Mouse (Mus musculus) thymus, postnatal 25 days (tissue): ENCODE data around the gene Ly6g6c.
A peak's percentile ranks its signal among the peaks of the same experiment; 100 is the strongest.

Experiments
- DNase-seq: peaks from one replicate; pipeline ENCODE4 v3.0.0; 2022

Gene Ly6g6c

DNA sequence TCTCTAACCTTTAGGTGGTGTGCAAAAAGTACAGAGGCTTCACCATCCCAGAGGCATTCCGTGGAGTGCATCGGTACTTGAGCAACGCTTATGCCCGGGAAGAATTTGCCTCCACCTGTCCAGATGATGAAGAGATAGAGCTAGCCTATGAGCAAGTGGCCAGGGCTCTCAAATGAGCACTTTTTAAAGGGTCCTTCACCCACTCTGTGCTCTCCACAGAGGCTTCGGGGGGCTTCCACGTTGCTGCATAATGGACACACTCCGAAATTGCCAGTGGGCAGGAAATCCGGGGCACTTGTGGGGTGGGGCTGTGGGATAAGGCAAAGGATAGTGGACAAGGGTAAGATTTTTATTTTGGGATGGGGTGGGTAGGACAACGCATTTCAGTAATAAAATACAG, 6.9 kb upstream of the Ly6g6c start:
- no peak for DNase-seq

- peak; percentile 93 for DNase-seq
These were observed 6.0 kb upstream of the Ly6g6c start, which contains the start of gene Ddah2 for GRCm38 (mm10) chr17:35058911-35059892. TSS of gene Ddah2 (plus strand) at chr17:35059035.

- no peak for DNase-seq
These were observed 5.1 kb upstream of the Ly6g6c start for GRCm38 (mm10) chr17:35060071-35060470.

GRCm38 (mm10) chr17:35060737-35061297, 4.4 kb upstream of the Ly6g6c start:
- DNase-seq: no peak

DNA sequence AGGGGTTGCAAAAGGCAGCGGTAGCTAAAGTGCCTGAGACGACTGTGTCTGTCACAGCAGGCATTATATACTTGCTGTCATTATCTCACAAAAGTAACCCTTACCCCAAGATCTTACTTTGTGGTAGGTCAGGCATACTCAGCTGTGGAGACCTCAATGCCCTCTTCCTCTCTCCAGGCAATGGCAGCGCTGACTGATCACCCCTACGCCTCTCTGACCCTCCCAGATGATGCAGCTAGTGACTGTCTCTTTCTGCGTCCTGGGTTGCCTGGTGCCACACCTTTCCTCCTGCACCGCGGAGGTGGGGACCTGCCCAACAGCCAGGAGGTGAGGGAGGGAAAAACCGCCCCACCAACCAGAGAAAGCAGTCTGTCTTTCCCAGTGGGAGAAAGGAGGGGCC, 3.9 kb upstream of the Ly6g6c start:
- no peak for DNase-seq

- no peak for DNase-seq
These were observed 1.7 kb upstream of the Ly6g6c start for GRCm38 (mm10) chr17:35063466-35063865.

DNA sequence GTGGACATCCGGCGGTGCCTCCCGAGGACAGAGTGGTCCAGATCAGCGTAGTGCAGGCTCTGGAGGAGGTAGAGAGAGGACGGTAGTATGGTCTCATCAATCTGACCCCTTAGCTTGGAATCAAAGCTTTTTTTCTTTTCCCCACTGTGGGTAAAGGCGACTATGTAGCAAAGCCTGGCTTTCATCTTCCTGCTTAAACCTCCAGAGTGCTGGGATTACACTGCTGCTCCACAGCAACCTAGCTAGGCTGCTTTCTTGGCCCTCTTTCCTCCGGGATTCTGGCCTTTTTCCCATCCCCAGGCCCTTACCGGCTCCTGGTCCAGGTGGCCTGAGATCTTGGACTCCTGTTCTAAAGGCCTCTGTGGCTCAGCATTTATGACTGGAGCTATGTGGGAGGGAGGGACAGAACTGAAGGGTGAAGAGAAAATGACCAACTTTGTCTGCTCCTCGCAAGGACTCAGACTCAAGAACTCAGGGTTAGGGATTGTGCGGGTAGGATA, 760 bp upstream of the Ly6g6c start:
- DNase-seq: no peak

GRCm38 (mm10) chr17:35066084-35066483, 896 bp downstream of the Ly6g6c start, which contains the start of gene Mpig6b:
TSS of gene Mpig6b (minus strand) at chr17:35066184.
- DNase-seq: no peak

DNA sequence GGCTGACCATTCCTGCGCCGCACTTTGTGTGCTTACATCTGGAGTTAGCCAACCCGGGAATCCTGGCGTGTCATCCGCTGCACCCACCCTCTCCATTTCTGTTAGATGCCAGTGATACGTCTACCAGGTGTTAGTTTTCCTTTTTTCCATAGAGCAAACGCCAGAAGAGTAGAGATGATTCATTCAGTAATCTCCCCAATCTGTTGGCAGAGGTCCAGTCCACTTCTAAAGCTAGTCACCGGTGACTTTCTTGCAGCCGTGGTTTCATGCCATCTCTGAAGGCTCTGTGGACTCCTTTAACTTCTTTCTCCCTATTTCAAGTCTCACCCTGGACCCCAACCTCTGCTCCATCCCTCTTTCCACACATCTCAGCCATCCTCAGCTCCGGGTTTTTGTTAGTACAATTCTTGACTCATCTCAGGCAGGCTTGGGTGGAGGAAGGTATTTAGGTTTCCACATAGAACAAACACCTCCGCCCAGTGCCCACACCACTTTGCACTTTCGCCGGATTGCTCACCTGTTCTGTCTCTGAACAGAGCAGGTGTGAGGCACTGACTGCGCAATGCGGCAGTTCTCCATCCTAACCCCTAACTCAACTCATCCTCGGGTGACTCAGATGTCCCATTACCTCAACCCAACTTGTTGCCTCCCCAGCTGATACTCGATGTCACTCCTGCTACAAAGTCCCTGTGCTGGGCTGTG, 3.2 kb downstream of the Ly6g6c start:
- no peak for DNase-seq

DNA sequence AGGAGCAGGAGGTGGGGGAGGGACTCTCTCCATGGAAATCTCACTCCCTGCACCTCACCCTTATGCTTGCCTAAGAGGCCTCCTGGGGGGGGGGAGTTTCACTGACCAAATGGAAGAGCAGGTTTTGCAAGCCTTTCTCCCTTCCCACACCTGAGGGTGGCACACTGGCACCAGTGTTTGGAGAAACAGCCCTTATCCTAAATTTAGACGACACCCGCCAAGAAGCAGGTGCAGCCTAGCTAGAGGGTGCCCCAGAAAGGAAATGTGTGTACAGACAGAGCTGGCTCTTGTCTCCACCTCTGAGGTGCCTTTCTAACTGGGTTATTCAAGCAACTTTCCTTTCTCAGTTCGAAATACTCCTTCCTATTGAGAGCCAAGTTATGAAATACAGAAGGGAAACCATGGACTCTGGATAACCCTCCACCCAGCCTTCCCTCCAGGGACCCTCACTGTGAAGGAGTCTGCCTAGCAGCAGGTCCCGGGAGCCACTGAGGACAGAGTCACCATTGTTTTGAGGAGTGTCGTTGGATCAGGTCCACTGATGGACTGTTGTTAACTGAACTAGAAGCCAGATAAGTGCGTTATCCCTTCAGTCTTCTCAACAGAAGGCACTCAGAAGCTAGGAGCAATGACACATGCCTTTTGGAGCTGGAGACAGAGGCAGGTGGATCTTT, 5.5 kb downstream of the Ly6g6c start:
- peak; percentile 68 for DNase-seq

DNA sequence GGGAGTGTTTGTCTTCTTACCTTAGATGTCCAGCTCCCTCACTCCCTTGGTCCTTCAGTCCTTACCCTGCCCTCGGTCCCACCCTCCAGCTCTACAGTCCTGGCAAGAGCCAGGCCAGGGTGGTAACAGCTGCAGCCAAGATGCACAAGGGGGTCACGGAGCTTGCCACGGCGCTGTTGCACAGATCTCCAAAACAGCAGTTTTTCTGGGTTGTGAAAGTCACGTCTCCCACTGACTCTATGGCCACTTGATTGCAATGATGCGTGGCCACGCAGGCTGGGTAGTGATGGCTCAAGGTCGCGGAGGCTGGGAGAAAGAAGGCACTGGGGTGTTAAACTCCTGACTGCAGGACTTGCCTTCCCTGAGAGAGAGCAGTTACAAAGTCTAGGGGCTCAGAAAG, 6.3 kb downstream of the Ly6g6c start:
- DNase-seq: no peak

DNA sequence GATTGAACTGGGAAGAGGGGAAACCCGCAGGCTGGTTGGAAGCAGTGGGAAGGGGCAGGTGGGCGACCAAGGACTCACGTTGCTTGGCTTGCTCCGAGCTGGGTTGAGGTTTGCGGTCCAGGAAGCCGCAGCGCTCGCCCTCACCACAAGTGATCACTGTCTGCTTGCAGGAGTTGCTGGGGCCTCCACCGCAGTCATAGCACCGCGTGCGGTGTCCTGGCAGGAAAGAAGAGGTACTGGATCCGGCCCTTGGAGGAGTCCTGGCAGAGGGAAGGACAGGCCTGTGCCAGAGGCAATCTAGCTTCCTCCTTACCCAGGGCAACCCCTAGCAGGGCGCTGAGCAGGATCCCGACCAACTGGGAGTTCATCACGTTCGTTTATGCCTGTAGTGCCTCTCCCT, 8.9 kb downstream of the Ly6g6c start:
- peak; percentile 22 for DNase-seq

DNA sequence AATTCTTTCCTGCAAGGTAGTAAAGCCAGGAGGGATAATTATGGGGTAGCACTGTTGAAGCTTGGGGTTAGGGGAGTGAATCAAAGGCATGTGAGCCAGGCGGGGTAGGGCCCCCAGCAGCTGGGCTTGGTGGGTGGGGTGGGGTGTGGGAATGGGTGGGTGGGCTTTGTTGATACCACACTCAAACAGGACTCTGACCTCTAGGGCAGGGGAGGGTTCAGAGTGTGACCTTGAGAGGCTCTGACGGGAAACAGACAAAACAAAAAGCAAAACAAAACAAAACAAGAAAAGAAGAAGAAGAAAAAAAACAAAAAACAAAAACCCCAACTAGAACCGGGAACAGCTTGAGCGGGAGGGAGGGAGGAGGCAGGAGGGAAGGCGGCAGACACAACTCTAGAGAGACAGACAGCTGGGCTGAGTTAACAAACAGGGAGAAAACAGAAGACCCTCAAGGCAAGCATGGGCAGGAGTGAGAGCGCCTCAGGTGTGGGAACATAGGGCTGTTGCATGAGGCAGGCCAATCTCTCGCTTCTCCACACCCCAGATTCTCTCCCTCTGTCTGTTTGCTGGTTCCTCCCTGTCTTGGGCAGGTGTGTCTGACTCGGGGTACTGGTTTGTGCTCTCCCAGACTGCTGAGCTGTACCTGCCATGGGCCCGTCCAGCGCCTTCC, 11.5 kb downstream of the Ly6g6c start, which contains the start of gene Ly6g6e:
Gene Ly6g6e, plus strand, starts transcription at position 396 of the 670 bp plus-strand sequence.
- no peak for DNase-seq

- no peak for DNase-seq
These were observed 12.1 kb downstream of the Ly6g6c start for GRCm38 (mm10) chr17:35077285-35077684.

DNA sequence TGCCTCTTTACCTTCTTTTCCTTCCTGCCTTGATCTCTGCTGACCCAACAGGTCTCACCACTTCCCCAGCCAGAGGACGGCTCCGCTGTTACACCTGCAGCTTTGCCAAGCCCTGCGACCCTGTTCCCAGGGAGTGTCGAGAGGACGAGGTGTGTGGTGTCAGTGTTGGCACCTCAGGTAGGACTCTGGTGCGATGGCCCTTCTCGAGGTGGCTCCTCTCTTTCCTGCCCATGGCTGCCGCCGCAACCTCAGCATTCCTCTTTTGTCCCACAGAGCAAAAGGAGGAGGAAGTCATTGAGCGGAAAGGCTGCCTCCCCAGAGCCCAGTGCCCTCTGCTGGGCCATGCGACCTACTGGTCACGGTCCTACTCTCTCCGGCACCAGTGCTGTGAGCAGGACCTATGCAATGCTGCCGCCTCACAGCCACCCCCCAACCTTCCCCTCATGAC, 12.6 kb downstream of the Ly6g6c start, which contains the start of gene Ly6g6d:
Gene Ly6g6d, minus strand, starts transcription at position 280 of the 448 bp plus-strand sequence.
- DNase-seq: no peak

DNA sequence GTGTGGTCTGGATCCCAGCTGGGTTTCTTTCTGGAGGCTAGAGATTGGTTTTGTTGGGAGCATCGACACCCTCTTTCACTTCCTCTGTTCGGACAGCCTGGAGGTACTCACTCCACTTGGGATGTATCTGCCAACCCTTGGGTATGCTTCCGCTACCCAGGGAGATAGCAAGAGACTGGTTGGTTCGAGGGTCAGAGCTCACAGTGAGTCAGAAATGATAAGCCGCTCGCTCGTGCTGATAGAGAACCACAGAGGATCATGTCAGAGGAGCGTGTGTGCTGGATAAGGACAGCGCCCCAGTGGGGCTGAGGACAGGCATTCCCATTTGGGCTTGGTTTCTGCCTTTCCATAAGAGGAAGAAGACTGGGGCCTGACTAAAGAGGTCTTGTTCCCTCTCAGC, 14.6 kb downstream of the Ly6g6c start:
- DNase-seq: no peak

GRCm38 (mm10) chr17:35080248-35080647, 15.1 kb downstream of the Ly6g6c start:
- no peak for DNase-seq

GRCm38 (mm10) chr17:35080710-35081109, 15.5 kb downstream of the Ly6g6c start:
- no peak for DNase-seq

- DNase-seq: no peak
These were observed 17.8 kb downstream of the Ly6g6c start for GRCm38 (mm10) chr17:35082841-35083576.

DNA sequence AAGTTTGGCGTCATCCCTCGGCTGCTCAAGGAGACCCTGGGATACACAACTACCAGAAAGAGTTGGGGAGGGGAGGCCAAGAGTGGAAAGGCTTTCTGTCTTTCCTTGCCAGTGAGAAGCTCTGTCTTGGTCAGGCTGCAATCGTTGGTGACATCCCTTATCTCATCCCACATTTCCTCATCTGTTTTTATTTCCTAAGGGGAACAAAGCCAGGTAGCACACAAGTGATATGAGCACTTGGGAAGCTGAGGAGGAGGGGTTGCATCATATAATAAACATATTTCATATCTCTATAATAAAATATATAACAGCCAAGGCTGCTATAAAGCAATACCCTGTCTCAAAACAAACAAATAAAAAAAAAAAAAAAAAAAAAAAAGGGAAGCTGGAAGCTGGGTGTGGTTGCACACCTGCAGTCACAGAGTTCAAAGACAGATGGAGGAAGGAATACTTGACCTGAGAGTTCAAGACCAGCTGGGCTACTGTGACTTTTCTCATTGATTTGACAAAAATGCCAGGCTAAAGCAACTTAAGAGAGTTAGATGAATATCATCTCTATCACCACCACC, 18.8 kb downstream of the Ly6g6c start:
- DNase-seq: no peak
